Mouse (Mus musculus) ES-Bruce4 (cell line): ENCODE measurements around the gene Hrg.

Experiments used
- CTCF ChIP-seq: IDR thresholded peaks from one replicate; pipeline ENCODE4 v1.8.1; 2011; ENCODE audit warnings: low read depth, low read length
- EP300 ChIP-seq: IDR thresholded peaks from 2 replicates; pipeline ENCODE4 v1.6.1; 2011; ENCODE audit warnings: low read depth, low read length; ENCODE audit not compliant: insufficient read depth
- POLR2A ChIP-seq: IDR thresholded peaks from one replicate; pipeline ENCODE4 v1.8.1; 2011; ENCODE audit warnings: low read length; ENCODE audit not compliant: insufficient read depth

DNA sequence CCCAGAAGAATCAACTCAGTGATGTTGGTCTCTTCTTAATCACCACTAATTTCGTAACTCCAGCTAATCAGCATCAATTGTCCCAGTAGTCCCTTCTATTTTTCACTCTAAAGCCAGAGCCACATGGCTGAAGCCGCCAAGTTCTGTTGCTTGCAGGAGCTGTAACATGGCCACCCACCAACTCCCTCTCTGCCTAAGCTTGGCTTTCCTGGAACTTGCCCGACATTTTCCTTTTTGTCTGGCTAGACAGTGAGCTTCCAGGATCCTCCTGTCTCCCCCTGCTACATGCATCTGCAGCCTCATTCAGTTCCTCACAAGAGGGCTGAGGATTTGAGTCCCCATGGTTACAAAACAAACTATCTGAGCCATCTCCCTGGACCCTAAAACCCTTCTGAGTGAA lies 38.9 kb upstream of the Hrg start:
- TF ChIP-seq POLR2A (no peak), CTCF (no peak), EP300 (no peak)
